Mouse (Mus musculus) stomach, adult 2 months (tissue): ENCODE measurements around the gene Plppr2. TPM values are rescaled to one million over a fixed set of nuclear protein-coding genes. Genes with fewer than 3 reads are reported as not detected.

ENCODE experiments used
- polyA plus RNA-seq: library from polyadenylated mRNA; depleted of rRNA; stranded (reverse); fragments of >200 nt; gene quantifications from 2 replicates; pipeline ENCODE4 v1.2.3, GENCODE M21; 2012; rRNA removed

Plppr2 gene
- polyA plus RNA-seq, result 9.0 and 10.0 TPM in 2 replicates

DNA sequence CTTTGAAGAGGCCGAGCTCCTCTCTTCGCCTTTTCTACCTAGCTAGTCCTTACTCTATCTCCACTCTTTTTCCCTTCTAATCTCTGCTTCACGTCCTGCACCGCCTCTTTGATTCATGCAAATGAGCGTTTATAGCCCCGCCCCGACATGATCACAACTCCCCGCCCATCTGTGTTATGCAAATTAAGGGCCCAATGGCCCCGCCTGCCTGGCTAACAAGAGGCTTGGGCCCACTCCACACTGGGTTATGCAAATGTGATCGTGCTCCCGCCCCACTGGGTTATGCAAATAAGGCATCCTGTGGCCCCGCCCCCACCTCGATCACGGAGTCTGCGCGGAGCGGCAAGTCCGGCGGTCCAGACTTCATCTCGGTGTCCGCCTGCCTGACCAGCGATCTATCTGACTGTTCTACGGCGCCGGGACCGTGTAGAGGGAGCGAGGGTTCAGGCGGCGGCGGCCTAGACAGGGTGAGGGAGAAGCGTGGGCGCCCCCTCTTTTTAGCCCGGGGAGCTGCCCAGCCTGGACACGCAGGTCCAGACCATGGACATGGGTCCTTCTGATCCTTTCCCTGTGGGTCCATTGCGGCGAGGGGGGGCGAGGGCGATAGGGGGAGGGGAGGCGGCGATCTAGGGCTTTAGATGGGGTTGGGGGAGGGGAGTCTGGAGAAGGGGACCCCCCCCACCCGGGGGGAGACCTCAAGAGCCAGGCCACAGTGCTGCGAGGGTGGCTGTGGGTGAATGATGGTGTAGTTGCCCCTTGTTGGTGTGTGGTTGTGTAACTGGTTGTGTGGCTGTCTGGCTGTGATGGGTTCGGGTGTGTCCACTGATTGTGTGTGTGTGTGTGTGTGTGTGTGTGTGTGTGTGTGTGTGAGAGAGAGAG, at the start of gene Plppr2:
TSS of gene Plppr2 (plus strand) at position 342 of the 879 bp plus-strand sequence.

DNA sequence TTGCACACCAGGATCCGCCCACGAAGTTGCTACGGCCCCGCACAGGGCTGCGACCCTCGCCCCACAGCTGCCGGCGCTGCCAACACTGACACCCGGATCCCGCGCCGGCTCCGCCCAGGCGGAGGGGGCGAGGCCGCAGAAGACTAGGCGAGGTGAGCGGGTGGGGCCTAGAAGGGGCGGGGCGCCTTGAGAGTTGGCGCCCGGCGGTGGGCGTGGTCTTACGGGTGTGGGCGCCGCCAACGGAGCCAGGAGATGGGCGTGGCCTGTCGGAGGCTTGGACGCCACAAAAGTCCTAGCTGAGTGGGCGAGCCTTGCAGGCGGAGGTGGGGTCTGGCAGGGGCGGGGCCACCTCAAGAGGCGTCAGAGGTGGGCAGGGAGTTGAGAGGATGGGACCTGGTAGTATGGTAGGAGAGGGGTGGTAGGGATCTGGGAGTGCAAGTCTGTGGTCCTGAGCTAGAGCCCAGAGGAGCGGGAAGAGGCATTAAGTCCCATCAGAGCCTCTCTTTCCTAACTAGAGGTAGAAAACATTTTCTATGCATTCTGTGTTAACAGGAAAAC, 18.7 kb upstream of the Plppr2 start, which contains the start of gene Rab3d:
TSS of gene Rab3d (minus strand) at position 158 of the 558 bp plus-strand sequence.

DNA sequence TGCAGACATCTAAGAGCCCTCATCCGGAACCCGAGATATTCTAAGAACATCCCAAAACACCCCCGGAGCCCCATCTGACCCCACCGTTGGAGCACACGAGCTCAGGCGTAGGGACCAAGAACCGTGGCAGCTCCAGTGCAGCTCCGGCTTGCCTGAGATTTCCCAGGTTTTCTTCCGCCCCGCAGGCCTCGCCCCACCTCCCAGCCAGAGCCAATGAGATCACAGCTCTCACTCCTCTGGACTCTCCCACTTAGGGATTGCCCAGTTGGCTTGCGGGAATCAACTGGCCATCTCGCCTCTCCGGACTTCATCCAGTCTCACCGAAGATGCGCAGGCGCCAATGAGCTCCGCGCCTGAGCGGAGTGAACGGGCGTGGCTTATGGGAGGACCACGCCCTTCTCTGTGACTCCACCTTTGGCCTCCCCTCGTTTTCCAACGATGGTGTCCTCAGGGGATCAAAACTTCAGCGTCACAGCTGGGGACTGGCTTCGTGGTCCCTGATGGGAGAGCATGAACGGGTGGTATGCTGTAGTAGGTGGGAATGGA, 9.6 kb upstream of the Plppr2 start, which contains the start of the genes Ccdc159 and Tmem205:
TSS of gene Ccdc159 (plus strand) at position 264 of the 546 bp plus-strand sequence.
TSS of gene Tmem205 (minus strand) at position 349 of the 546 bp plus-strand sequence.

DNA sequence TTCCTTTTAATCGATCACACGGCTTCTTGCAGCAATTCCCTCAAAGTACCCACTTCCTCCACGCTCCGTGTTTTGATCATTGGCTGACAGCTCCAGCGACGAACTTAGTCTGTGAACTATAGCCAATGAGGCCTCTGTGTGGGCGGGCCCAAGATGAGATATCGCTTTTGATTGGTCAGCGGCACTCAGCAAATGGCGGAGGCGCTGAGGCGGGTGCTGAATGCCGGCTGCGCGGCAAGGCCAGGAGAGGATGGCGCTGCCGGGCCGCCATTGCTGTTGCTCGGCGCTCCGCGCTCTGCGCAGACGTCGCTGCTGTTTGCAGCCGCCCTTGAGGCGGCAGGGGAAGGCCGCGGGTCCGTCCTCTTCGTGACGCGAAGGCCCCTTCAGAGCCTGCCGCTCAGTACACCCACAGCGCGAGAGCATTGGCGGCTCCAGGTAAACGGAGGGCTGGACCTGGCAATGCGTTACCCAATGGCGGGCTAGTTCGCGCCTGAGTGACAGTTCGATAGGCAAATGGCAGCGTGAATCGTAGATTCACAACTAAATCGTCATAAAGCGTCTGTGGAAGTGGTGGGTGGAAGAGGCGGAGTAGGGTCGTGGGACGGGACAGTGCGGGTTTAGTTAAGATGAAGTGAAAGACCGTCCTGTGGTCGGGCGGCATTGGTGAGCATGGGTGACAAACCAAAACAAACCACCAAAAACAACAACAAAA, 18.9 kb downstream of the Plppr2 start, which contains the start of gene Swsap1:
TSS of gene Swsap1 (plus strand) at position 186 of the 712 bp plus-strand sequence.

DNA sequence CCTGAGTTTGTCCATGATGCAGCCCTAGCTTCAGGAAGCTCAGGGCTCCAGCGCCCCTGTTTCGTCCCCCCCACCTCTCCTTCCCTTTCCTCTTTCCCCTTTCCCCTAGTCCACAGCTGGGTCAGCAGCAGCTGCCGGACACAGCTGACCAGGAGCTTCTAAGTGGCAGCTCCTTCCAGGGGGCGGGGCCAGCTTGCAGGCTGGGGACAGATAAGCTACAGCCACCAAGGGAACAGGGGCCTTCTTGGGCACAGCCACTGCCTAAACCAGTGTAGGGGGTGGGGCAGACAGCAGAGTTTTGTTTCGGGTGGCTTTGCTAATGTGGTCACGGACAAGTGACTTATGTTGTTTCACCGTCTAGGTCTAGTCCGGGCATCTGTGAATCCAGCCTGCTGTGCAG, 26.6 kb downstream of the Plppr2 start, which contains the start of gene Epor:
TSS of gene Epor (minus strand) at position 90 of the 400 bp plus-strand sequence.

DNA sequence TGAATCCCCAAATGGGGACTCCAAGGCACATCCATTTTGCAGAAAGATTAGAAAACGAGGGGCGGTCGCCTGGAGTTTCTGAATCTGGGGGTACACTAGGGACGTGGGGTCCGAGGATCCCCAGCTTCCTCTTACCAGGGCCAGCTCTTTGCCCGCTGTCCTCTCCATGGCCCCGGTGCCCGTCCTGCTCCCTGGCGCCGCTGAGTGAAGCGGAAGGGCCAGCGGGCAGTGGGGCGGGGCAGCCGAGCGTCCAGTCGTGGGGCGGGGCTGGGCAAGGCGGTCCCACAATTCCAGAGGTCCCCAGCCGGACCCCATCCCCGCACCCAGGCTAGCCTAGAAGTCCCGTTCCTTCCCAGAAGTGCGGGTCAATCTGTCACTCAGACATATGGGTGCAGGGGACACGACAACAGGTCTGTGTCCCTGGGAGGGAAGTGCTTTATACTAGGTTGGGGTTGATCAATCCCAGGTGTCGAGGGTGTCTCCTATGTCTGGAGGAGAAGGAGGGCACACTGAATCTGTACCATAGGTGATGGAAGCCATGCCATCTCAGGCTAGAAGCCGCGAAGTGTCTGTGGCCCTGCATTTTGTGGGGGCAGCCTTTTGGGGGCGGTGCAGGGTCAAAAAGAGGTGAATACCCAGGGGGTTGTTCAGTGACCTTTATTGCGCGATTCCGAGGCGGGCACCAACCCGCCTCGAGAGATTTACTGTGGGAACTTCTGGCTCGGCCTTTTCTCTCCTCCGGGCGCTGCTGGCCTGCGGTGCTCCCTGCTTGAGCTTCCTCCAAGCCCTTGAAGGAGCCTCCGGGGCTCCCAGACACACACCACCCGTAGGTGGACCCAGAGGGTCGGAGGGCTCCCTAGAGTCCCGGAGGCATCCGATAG, 52.6 kb downstream of the Plppr2 start, which contains the start of gene Rgl3:
TSS of gene Rgl3 (minus strand) at position 217 of the 881 bp plus-strand sequence.

Other genes starting within 250 kb of the Plppr2 start
- gene Ldlr, start 213.6 kb upstream of the Plppr2 start, polyA plus RNA-seq, result 30.2 and 35.2 TPM in 2 replicates
- gene Spc24, start 176.7 kb upstream of the Plppr2 start, polyA plus RNA-seq, result 3.7 and 4.8 TPM in 2 replicates
- 25.1 and 27.5 TPM in 2 replicates for gene Kank2, start 138.3 kb upstream of the Plppr2 start, polyA plus RNA-seq
- 3.4 and 4.1 TPM in 2 replicates for gene Angptl8, start 101.5 kb upstream of the Plppr2 start, polyA plus RNA-seq
- gene Dock6, start 84.4 kb upstream of the Plppr2 start, polyA plus RNA-seq, result 34.1 and 43.0 TPM in 2 replicates
- 153 and 157 TPM in 2 replicates for gene Rab3d, start 18.8 kb upstream of the Plppr2 start, polyA plus RNA-seq
- 1.5 and 1.9 TPM in 2 replicates for gene Ccdc159, start 9.6 kb upstream of the Plppr2 start, polyA plus RNA-seq
- 106 and 127 TPM in 2 replicates for gene Tmem205, start 9.5 kb upstream of the Plppr2 start, polyA plus RNA-seq
- 4.9 and 6.1 TPM in 2 replicates for gene Swsap1, start 18.7 kb downstream of the Plppr2 start, polyA plus RNA-seq
- 1.6 and 2.4 TPM in 2 replicates for gene Epor, start 26.5 kb downstream of the Plppr2 start, polyA plus RNA-seq
- gene Rgl3, start 52.4 kb downstream of the Plppr2 start, polyA plus RNA-seq, result 27.3 and 31.9 TPM in 2 replicates
- not detected in 2 replicates for gene Ccdc151, start 65.6 kb downstream of the Plppr2 start, polyA plus RNA-seq
- gene Prkcsh, start 65.8 kb downstream of the Plppr2 start, polyA plus RNA-seq, result 51.0 and 53.4 TPM in 2 replicates
- gene Elavl3, start 115.0 kb downstream of the Plppr2 start, polyA plus RNA-seq, result 0.21 and 0.30 TPM in 2 replicates
- not detected in 2 replicates for gene Gm49318, start 134.2 kb downstream of the Plppr2 start, polyA plus RNA-seq
- 7.2 and 7.4 TPM in 2 replicates for gene Zfp653, start 134.3 kb downstream of the Plppr2 start, polyA plus RNA-seq
- 28.0 and 28.9 TPM in 2 replicates for gene Ecsit, start 148.4 kb downstream of the Plppr2 start, polyA plus RNA-seq
- gene Cnn1, start 162.2 kb downstream of the Plppr2 start, polyA plus RNA-seq, result 574 and 943 TPM in 2 replicates
- gene Elof1, start 180.1 kb downstream of the Plppr2 start, polyA plus RNA-seq, result 106 and 132 TPM in 2 replicates
- gene Acp5, start 198.7 kb downstream of the Plppr2 start, polyA plus RNA-seq, result 54.2 and 73.9 TPM in 2 replicates
- 42.9 and 45.4 TPM in 2 replicates for gene Pigyl, start 219.8 kb downstream of the Plppr2 start, polyA plus RNA-seq